Mouse (Mus musculus) heart, adult 2 months (tissue): ENCODE data around the gene Gnb1l. TPM values are rescaled to one million over a fixed set of nuclear protein-coding genes. Genes with fewer than 3 reads are reported as not detected.

Source experiments
- DNase-seq, 2 experiments: peaks; one replicate each; pipeline ENCODE4 v3.0.0; 2021
- H3K27ac ChIP-seq: fragments of 200-600 bp; 2 replicates; pipeline ENCODE4 v1.8.1; 2022
- H3K27me3 ChIP-seq: fragments of 200-500 bp; 2 replicates; pipeline ENCODE4 v1.6.1; 2012; ENCODE audit warnings: mild to moderate bottlenecking, low read length, inconsistent platforms, mixed read lengths; ENCODE audit not compliant: control insufficient read depth, insufficient read depth
- H3K36me3 ChIP-seq: fragments of 200-500 bp; 2 replicates; pipeline ENCODE4 v1.6.1; 2012; ENCODE audit warnings: low read length, inconsistent platforms; ENCODE audit not compliant: control insufficient read depth, insufficient read depth
- H3K4me1 ChIP-seq: fragments of 200-500 bp; 2 replicates; pipeline ENCODE4 v1.6.1; 2011; ENCODE audit warnings: low read length; ENCODE audit not compliant: control insufficient read depth, insufficient read depth
- H3K4me3 ChIP-seq: fragments of 200-600 bp; 2 replicates; pipeline ENCODE4 v1.8.1; 2022
- H3K79me2 ChIP-seq: fragments of 200-500 bp; replicated peaks from 2 replicates; pipeline ENCODE4 v1.6.1; 2012; ENCODE audit warnings: mild to moderate bottlenecking, inconsistent platforms, low read length, moderate library complexity, mixed read lengths; ENCODE audit not compliant: control insufficient read depth, insufficient read depth
- H3K9ac ChIP-seq: fragments of 200-500 bp; 2 replicates; pipeline ENCODE4 v1.6.1; 2012; ENCODE audit warnings: low read depth, mild to moderate bottlenecking, control low read depth, inconsistent platforms, low read length, mixed read lengths
- CTCF ChIP-seq: fragments of 200-600 bp; IDR thresholded peaks from 2 replicates; pipeline ENCODE4 v1.8.1; 2022; ENCODE audit warnings: antibody characterized with exemption, mild to moderate bottlenecking, moderate library complexity
- EP300 ChIP-seq: fragments of 200-500 bp; IDR thresholded peaks from 2 replicates; pipeline ENCODE4 v1.6.1; 2011; ENCODE audit warnings: low read depth, low read length, control low read depth; ENCODE audit not compliant: insufficient read depth
- POLR2A ChIP-seq: fragments of 200-500 bp; IDR thresholded peaks from 2 replicates; pipeline ENCODE4 v1.6.1; 2011; ENCODE audit warnings: mild to moderate bottlenecking, low read depth, low read length, control low read depth; ENCODE audit not compliant: insufficient read depth
- WGBS: fragments of 180-500 bp; shearing (Covaris S2); methylation state at CpG from one replicate; pipeline ENCODE4 v1.1.7; 2018; 5-methylcytosine and 5-hydroxymethylcytosine counted together
- intact Hi-C: fragments of 180-260 bp; cut with DNase I; formaldehyde crosslinking; loops from one replicate; pipeline ENCODE4 v1.15.1; 2025
- polyA plus RNA-seq: library from polyadenylated mRNA; depleted of rRNA; stranded (reverse); fragments of >200 nt; gene quantifications from 2 replicates; pipeline ENCODE4 v1.2.3, GENCODE M21; 2012
- total RNA-seq, 2 experiments: library from RNA; stranded (reverse); gene quantifications; 2 replicates each; pipeline ENCODE4 v1.2.3; 2021

The Gnb1l gene
- total and polyA plus RNA-seq, 3 experiments: 5.3 to 8.5 (median 7.4) TPM

- no peak overlapping the region for H3K4me3 ChIP-seq
- H3K4me1 ChIP-seq: no peaks in the 10 kb centered on the region; the same call in 1 of the 2 replicates
- TF ChIP-seq CTCF (no peak), POLR2A (no peak), EP300 (no peak)
- no peak for DNase-seq
- H3K27ac ChIP-seq: no peak overlapping the region
- peaks cover 31% of the 10 kb centered on the region for H3K27me3 ChIP-seq
- 13% methylated on average over 57 of the region's 57 CpGs for WGBS
- no peaks in the 10 kb centered on the region for H3K79me2 ChIP-seq
- intact Hi-C loops: no loop called here
- H3K9ac ChIP-seq: no peak overlapping the region
- no peaks in the 10 kb centered on the region for H3K36me3 ChIP-seq
Observed at GRCm38 (mm10) chr16:18587847-18588737, 89.6 kb downstream of the Gnb1l start.

- WGBS: 37% methylated on average over 31 of the region's 31 CpGs
- no peaks in the 10 kb centered on the region for H3K36me3 ChIP-seq
- no peaks in the 10 kb centered on the region for H3K79me2 ChIP-seq
- H3K27ac ChIP-seq: no peak overlapping the region
- no peak overlapping the region for H3K9ac ChIP-seq
- intact Hi-C loops: no loop called here
- H3K4me1 ChIP-seq: no peaks in the 10 kb centered on the region; the same call in 1 of the 2 replicates
- peaks cover 31% of the 10 kb centered on the region for H3K27me3 ChIP-seq
- H3K4me3 ChIP-seq: no peak overlapping the region
- no peak for DNase-seq
- TF ChIP-seq CTCF (no peak), EP300 (no peak), POLR2A (no peak)
Observed at GRCm38 (mm10) chr16:18588738-18589055, 90.2 kb downstream of the Gnb1l start.

- Histone ChIP-seq H3K27me3 (peaks cover 30% of the 10 kb centered on the region), H3K9ac (no peak overlapping the region), H3K4me3 (no peak overlapping the region), H3K36me3 (no peaks in the 10 kb centered on the region), H3K79me2 (no peaks in the 10 kb centered on the region), H3K4me1 (no peaks in the 10 kb centered on the region; the same call in 1 of the 2 replicates), H3K27ac (no peak overlapping the region)
- TF ChIP-seq POLR2A (no peak), EP300 (no peak), CTCF (no peak)
- WGBS: 72% methylated on average over 9 of the region's 9 CpGs
- DNase-seq: no peak
- intact Hi-C loops: no loop called here
Observed at GRCm38 (mm10) chr16:18589080-18589621, 90.6 kb downstream of the Gnb1l start.

- peak; percentile 59 for TF ChIP-seq CTCF
- TF ChIP-seq EP300: no peak
- no peaks in the 10 kb centered on the region; the same call in 1 of the 2 replicates for H3K4me1 ChIP-seq
- H3K27ac ChIP-seq: no peak within 1 kb of the TSS
- H3K4me3 ChIP-seq: peak within 1 kb of the TSS; percentile 43
- peaks cover 28% of the 10 kb centered on the region for H3K27me3 ChIP-seq
- H3K36me3 ChIP-seq: no peaks in the 10 kb centered on the region
- 10% methylated on average over 48 of the region's 48 CpGs for WGBS
- H3K9ac ChIP-seq: peak within 1 kb of the TSS; percentile 22; the same call in 1 of the 2 replicates
- peak in 1 of 2 experiments; percentile 11 for DNase-seq
- intact Hi-C loops: no loop called here
- H3K79me2 ChIP-seq: no peaks in the 10 kb centered on the region
Observed at GRCm38 (mm10) chr16:18589804-18590790, 91.6 kb downstream of the Gnb1l start, which contains the start of gene Tbx1. TSS of gene Tbx1 (minus strand) at chr16:18590671.

- no peaks in the 10 kb centered on the region; the same call in 1 of the 2 replicates for H3K4me1 ChIP-seq
- TF ChIP-seq POLR2A: no peak
- peak; percentile 50 for TF ChIP-seq CTCF
- TF ChIP-seq EP300: no peak
- 0 out of 2 replicates have a peak overlapping the region, but pooled peaks have one; percentile 22 for H3K9ac ChIP-seq
- H3K79me2 ChIP-seq: no peaks in the 10 kb centered on the region
- H3K27ac ChIP-seq: no peak overlapping the region
- intact Hi-C loops: no loop called here
- DNase-seq: no peak
- H3K27me3 ChIP-seq: peaks cover 25% of the 10 kb centered on the region
- H3K36me3 ChIP-seq: no peaks in the 10 kb centered on the region
- no peak overlapping the region for H3K4me3 ChIP-seq
- WGBS: 6% methylated on average over 59 of the region's 59 CpGs
Observed at GRCm38 (mm10) chr16:18591047-18592018, 92.8 kb downstream of the Gnb1l start.
